Mouse (Mus musculus) heart, embryonic 15.5 days (tissue): Measurements from ENCODE around the gene Zfp697. TPM values are rescaled to one million over a fixed set of nuclear protein-coding genes. Genes with fewer than 3 reads are reported as not detected.
"Not testable (repeated sequence)": the region's sequence is repeated elsewhere in the genome, so short reads cannot be mapped to it uniquely, and the experiment has no call there.

Experiments
- ATAC-seq: fragments of 200-750 bp; cut with Nextera tagmentation; replicated peaks from 2 replicates; pipeline ENCODE4 v1.8.0; 2017; ENCODE audit warnings: low read depth, moderate TSS enrichment; ENCODE audit not compliant: insufficient number of reproducible peaks, insufficient read depth, low FRiP score
- H3K27ac ChIP-seq: fragments of 300-500 bp; sonication (generic); 2 replicates; pipeline ENCODE4 v1.5.1; 2015; ENCODE audit warnings: mild to moderate bottlenecking, inconsistent platforms
- H3K27me3 ChIP-seq: fragments of 300-500 bp; sonication (generic); 2 replicates; pipeline ENCODE4 v1.6.1; 2015; ENCODE audit warnings: inconsistent platforms
- H3K36me3 ChIP-seq: fragments of 300-500 bp; sonication (generic); 2 replicates; pipeline ENCODE4 v1.6.1; 2015; ENCODE audit warnings: mild to moderate bottlenecking, inconsistent platforms
- H3K4me1 ChIP-seq: fragments of 300-500 bp; sonication (generic); replicated peaks from 2 replicates; pipeline ENCODE4 v1.6.1; 2015; ENCODE audit warnings: inconsistent platforms
- H3K4me2 ChIP-seq: fragments of 300-500 bp; sonication (generic); 2 replicates; pipeline ENCODE4 v1.6.1; 2015; ENCODE audit warnings: inconsistent platforms, mild to moderate bottlenecking, moderate library complexity
- H3K4me3 ChIP-seq: fragments of 300-500 bp; sonication (generic); 2 replicates; pipeline ENCODE4 v1.5.1; 2015; ENCODE audit warnings: mild to moderate bottlenecking, inconsistent platforms
- H3K9ac ChIP-seq: fragments of 300-500 bp; sonication (generic); 2 replicates; pipeline ENCODE4 v1.6.1; 2015; ENCODE audit warnings: mild to moderate bottlenecking, inconsistent platforms
- H3K9me3 ChIP-seq: fragments of 300-500 bp; sonication (generic); replicated peaks from 2 replicates; pipeline ENCODE4 v1.6.1; 2016; ENCODE audit warnings: inconsistent platforms
- WGBS: fragments of 180-500 bp; shearing (Covaris S2); methylation state at CpG from one replicate; pipeline ENCODE4 v1.1.7; 2015; ENCODE audit warnings: mixed read lengths; 5-methylcytosine and 5-hydroxymethylcytosine counted together
- polyA plus RNA-seq: library from polyadenylated mRNA; unstranded; fragments of >200 nt; fragmentation: Nextera tagmentation; extraction: Ambion mirVana; gene quantifications from 2 replicates; pipeline ENCODE4 v1.2.1, GENCODE M21; 2015

The Zfp697 gene
- polyA plus RNA-seq, 1 experiment from 2014 or later, result 7.7 TPM

- peaks cover 5% of the 10 kb centered on the region; the same call in 1 of the 2 replicates for H3K36me3 ChIP-seq
- no peaks in the 10 kb centered on the region for H3K9me3 ChIP-seq
- ATAC-seq, result no peak
- H3K4me2 ChIP-seq, result peak overlapping the region; percentile 99
- H3K27me3 ChIP-seq, result peaks cover 7% of the 10 kb centered on the region; the same call in 1 of the 2 replicates
- 46% methylated on average over 5 of the region's 5 CpGs for WGBS
- H3K9ac ChIP-seq, result peak overlapping the region; percentile 68; the same call in 1 of the 2 replicates
- H3K27ac ChIP-seq, result no peak overlapping the region
- peaks cover 27% of the 10 kb centered on the region for H3K4me1 ChIP-seq
- H3K4me3 ChIP-seq, result peak overlapping the region; percentile 70
Observed at GRCm38 (mm10) chr3:98426749-98427148, 44.5 kb downstream of the Zfp697 start.

GRCm38 (mm10) chr3:98427260-98427599 lies 45.0 kb downstream of the Zfp697 start:
- WGBS, result under 1% methylated on average over 23 of the region's 23 CpGs

GRCm38 (mm10) chr3:98427600-98428448 lies 45.6 kb downstream of the Zfp697 start:
- Histone ChIP-seq H3K36me3 (peaks cover 5% of the 10 kb centered on the region; the same call in 1 of the 2 replicates), H3K4me1 (peaks cover 27% of the 10 kb centered on the region), H3K9ac (peak overlapping the region; percentile 68), H3K9me3 (no peaks in the 10 kb centered on the region), H3K27me3 (peaks cover 7% of the 10 kb centered on the region; the same call in 1 of the 2 replicates), H3K4me3 (peak overlapping the region; percentile 70), H3K4me2 (peak overlapping the region; percentile 99), H3K27ac (no peak overlapping the region)
- WGBS, result under 1% methylated on average over 108 of the region's 110 CpGs
- ATAC-seq, result peak; percentile 92

More at GRCm38 (mm10) chr3:98427260-98427599, 45.0 kb downstream of the Zfp697 start:
- peak overlapping the region; percentile 99 for H3K4me2 ChIP-seq
- H3K4me1 ChIP-seq, result peaks cover 27% of the 10 kb centered on the region
- H3K27me3 ChIP-seq, result peaks cover 7% of the 10 kb centered on the region; the same call in 1 of the 2 replicates
- H3K9ac ChIP-seq, result peak overlapping the region; percentile 68; the same call in 1 of the 2 replicates
- H3K27ac ChIP-seq, result no peak overlapping the region
- ATAC-seq, result no peak
- peaks cover 5% of the 10 kb centered on the region; the same call in 1 of the 2 replicates for H3K36me3 ChIP-seq
- peak overlapping the region; percentile 70 for H3K4me3 ChIP-seq
- no peaks in the 10 kb centered on the region for H3K9me3 ChIP-seq

- H3K36me3 ChIP-seq, result peaks cover 5% of the 10 kb centered on the region; the same call in 1 of the 2 replicates
- peak overlapping the region; percentile 68 for H3K9ac ChIP-seq
- peaks cover 27% of the 10 kb centered on the region for H3K4me1 ChIP-seq
- no peak overlapping the region for H3K27ac ChIP-seq
- peak overlapping the region; percentile 70 for H3K4me3 ChIP-seq
- no peak for ATAC-seq
- 17% methylated on average over 17 of the region's 17 CpGs for WGBS
- peaks cover 7% of the 10 kb centered on the region; the same call in 1 of the 2 replicates for H3K27me3 ChIP-seq
- no peaks in the 10 kb centered on the region for H3K9me3 ChIP-seq
- peak overlapping the region; percentile 99 for H3K4me2 ChIP-seq
Observed at GRCm38 (mm10) chr3:98428449-98428775, 46.2 kb downstream of the Zfp697 start.

- Histone ChIP-seq H3K4me3 (peak overlapping the region; percentile 70; the same call in 1 of the 2 replicates), H3K27me3 (peaks cover 7% of the 10 kb centered on the region; the same call in 1 of the 2 replicates), H3K9me3 (no peaks in the 10 kb centered on the region), H3K4me1 (peaks cover 27% of the 10 kb centered on the region), H3K27ac (no peak overlapping the region), H3K36me3 (peaks cover 5% of the 10 kb centered on the region; the same call in 1 of the 2 replicates), H3K4me2 (peak overlapping the region; percentile 99), H3K9ac (no peak overlapping the region)
- no peak for ATAC-seq
- WGBS, result 43% methylated on average over 8 of the region's 8 CpGs
Observed at GRCm38 (mm10) chr3:98428928-98429525, 46.8 kb downstream of the Zfp697 start.

GRCm38 (mm10) chr3:98434088-98434816 lies 52.0 kb downstream of the Zfp697 start:
- no CpG with 5 or more reads among the region's 1 CpGs for WGBS
- Histone ChIP-seq H3K27ac (no peak overlapping the region), H3K9ac (no peak overlapping the region), H3K9me3 (no peaks in the 10 kb centered on the region), H3K27me3 (no peaks in the 10 kb centered on the region), H3K4me2 (no peak overlapping the region), H3K4me3 (no peak overlapping the region), H3K4me1 (peaks cover 1% of the 10 kb centered on the region; the same call in 1 of the 2 replicates), H3K36me3 (no peaks in the 10 kb centered on the region)
- ATAC-seq, result no peak

GRCm38 (mm10) chr3:98435030-98435429 lies 52.8 kb downstream of the Zfp697 start:
- no peak for ATAC-seq
- H3K27me3 ChIP-seq, result no peaks in the 10 kb centered on the region
- no peak overlapping the region for H3K9ac ChIP-seq
- no peak overlapping the region for H3K4me3 ChIP-seq
- H3K4me2 ChIP-seq, result no peak overlapping the region
- H3K9me3 ChIP-seq, result no peaks in the 10 kb centered on the region
- no peaks in the 10 kb centered on the region for H3K4me1 ChIP-seq
- no peak overlapping the region for H3K27ac ChIP-seq
- H3K36me3 ChIP-seq, result no peaks in the 10 kb centered on the region
- 82% methylated on average over 1 of the region's 1 CpGs for WGBS

GRCm38 (mm10) chr3:98442245-98442644 lies 60.0 kb downstream of the Zfp697 start:
- H3K9ac ChIP-seq, H3K4me1 ChIP-seq, H3K9me3 ChIP-seq, ATAC-seq, H3K36me3 ChIP-seq, H3K4me2 ChIP-seq, H3K27me3 ChIP-seq, H3K4me3 ChIP-seq, H3K27ac ChIP-seq: not testable (repeated sequence)
- WGBS, result 46% methylated on average over 3 of the region's 3 CpGs

GRCm38 (mm10) chr3:98443149-98443779 lies 61.0 kb downstream of the Zfp697 start:
- not testable (repeated sequence) for H3K4me3 ChIP-seq, H3K4me1 ChIP-seq, H3K4me2 ChIP-seq, H3K9me3 ChIP-seq, H3K27me3 ChIP-seq, ATAC-seq, H3K36me3 ChIP-seq, H3K27ac ChIP-seq, H3K9ac ChIP-seq
- WGBS, result 8% methylated on average over 3 of the region's 3 CpGs

- H3K9me3 ChIP-seq, H3K4me2 ChIP-seq, ATAC-seq, H3K27ac ChIP-seq, H3K4me1 ChIP-seq, H3K27me3 ChIP-seq, H3K9ac ChIP-seq, H3K36me3 ChIP-seq, H3K4me3 ChIP-seq: not testable (repeated sequence)
- WGBS, result 80% methylated on average over 1 of the region's 1 CpGs
Observed at GRCm38 (mm10) chr3:98443924-98444323, 61.7 kb downstream of the Zfp697 start.

- H3K4me2 ChIP-seq, H3K9ac ChIP-seq, ATAC-seq, H3K4me1 ChIP-seq, H3K4me3 ChIP-seq, H3K36me3 ChIP-seq, H3K27ac ChIP-seq, H3K27me3 ChIP-seq, H3K9me3 ChIP-seq: not testable (repeated sequence)
- WGBS, result 81% methylated on average over 5 of the region's 5 CpGs
Observed at GRCm38 (mm10) chr3:98453786-98454185, 71.5 kb downstream of the Zfp697 start.
